Mouse (Mus musculus) forebrain, postnatal 0 days (tissue): ENCODE results near the gene 0610010K14Rik. TPM values are rescaled to one million over a fixed set of nuclear protein-coding genes. Genes with fewer than 3 reads are reported as not detected.

Experiments used
- ATAC-seq: fragments of 200-750 bp; cut with Nextera tagmentation; 2 replicates; pipeline ENCODE4 v1.8.0; 2017; ENCODE audit warnings: mild to moderate bottlenecking, moderate library complexity
- DNase-seq: peaks from one replicate; pipeline ENCODE4 v3.0.0-alpha.2; 2015
- H3K27ac ChIP-seq: fragments of 300-500 bp; sonication (generic); 2 replicates; pipeline ENCODE4 v1.5.1; 2014; ENCODE audit warnings: low read depth, mild to moderate bottlenecking, antibody characterized with exemption, low read length, moderate library complexity, mixed read lengths
- H3K27me3 ChIP-seq: fragments of 300-500 bp; sonication (generic); 2 replicates; pipeline ENCODE4 v1.6.1; 2014; ENCODE audit warnings: mild to moderate bottlenecking, low read length, mixed read lengths; ENCODE audit not compliant: insufficient read depth
- H3K36me3 ChIP-seq: fragments of 300-500 bp; sonication (generic); 2 replicates; pipeline ENCODE4 v1.6.1; 2014; ENCODE audit warnings: mild to moderate bottlenecking, moderate library complexity; ENCODE audit not compliant: insufficient read depth
- H3K4me1 ChIP-seq: fragments of 300-500 bp; sonication (generic); 2 replicates; pipeline ENCODE4 v1.6.1; 2014; ENCODE audit warnings: antibody characterized with exemption; ENCODE audit not compliant: insufficient read depth
- H3K4me2 ChIP-seq: fragments of 300-500 bp; sonication (generic); 2 replicates; pipeline ENCODE4 v1.6.1; 2014; ENCODE audit warnings: low read depth, mild to moderate bottlenecking, moderate library complexity
- H3K4me3 ChIP-seq: fragments of 300-500 bp; sonication (generic); 2 replicates; pipeline ENCODE4 v1.5.1; 2014; ENCODE audit warnings: low read depth, low read length, mixed read lengths
- H3K9ac ChIP-seq: fragments of 300-500 bp; sonication (generic); 2 replicates; pipeline ENCODE4 v1.6.1; 2014; ENCODE audit warnings: mild to moderate bottlenecking
- H3K9me3 ChIP-seq: fragments of 300-500 bp; sonication (generic); 2 replicates; pipeline ENCODE4 v1.6.1; 2016; ENCODE audit warnings: low read length
- CTCF ChIP-seq: sonication (generic); IDR thresholded peaks from 2 replicates; pipeline ENCODE4 v1.5.1; 2016; ENCODE audit warnings: antibody characterized with exemption, control low read depth, low read depth
- WGBS: fragments of 180-500 bp; shearing (Covaris S2); extraction: QIAGEN DNeasy Blood & Tissue Kit; methylation state at CpG from one replicate; pipeline ENCODE4 v1.1.7; 2014; 5-methylcytosine and 5-hydroxymethylcytosine counted together
- polyA plus RNA-seq: library from polyadenylated mRNA; unstranded; fragments of >200 nt; fragmentation: Nextera tagmentation; extraction: Ambion mirVana; gene quantifications from 2 replicates; pipeline ENCODE4 v1.2.1, GENCODE M21; 2015
- total RNA-seq: library from RNA; depleted of rRNA; stranded (reverse); fragments of >200 nt; gene quantifications from 2 replicates; pipeline ENCODE4 v1.2.3, GENCODE M21; 2014

Gene 0610010K14Rik
- total and polyA plus RNA-seq, 2 experiments from 2014 or later = 48.7 to 161 TPM

GRCm38 (mm10) chr11:70250150-70250549, 12.4 kb upstream of the 0610010K14Rik start:
- no peak overlapping the region for H3K4me3 ChIP-seq
- ATAC-seq (no peak), DNase-seq (no peak)
- no peaks in the 10 kb centered on the region for H3K36me3 ChIP-seq
- no peaks in the 10 kb centered on the region for H3K4me1 ChIP-seq
- H3K27me3 ChIP-seq = peaks cover 28% of the 10 kb centered on the region
- H3K9ac ChIP-seq = no peak overlapping the region
- no peak overlapping the region for H3K27ac ChIP-seq
- TF ChIP-seq CTCF = no peak
- H3K4me2 ChIP-seq = no peak overlapping the region
- no peaks in the 10 kb centered on the region for H3K9me3 ChIP-seq
- 77% methylated on average over 11 of the region's 11 CpGs for WGBS

- no peaks in the 10 kb centered on the region for H3K4me1 ChIP-seq
- H3K9ac ChIP-seq = no peak overlapping the region
- no peak overlapping the region for H3K27ac ChIP-seq
- H3K4me2 ChIP-seq = no peak overlapping the region
- TF ChIP-seq CTCF = peak; percentile 81
- WGBS = 57% methylated on average over 9 of the region's 9 CpGs
- peaks cover 2% of the 10 kb centered on the region for H3K27me3 ChIP-seq
- DNase-seq (peak; percentile 69), ATAC-seq (no peak)
- no peaks in the 10 kb centered on the region for H3K36me3 ChIP-seq
- H3K9me3 ChIP-seq = no peaks in the 10 kb centered on the region
- H3K4me3 ChIP-seq = no peak overlapping the region
These were observed 9.6 kb upstream of the 0610010K14Rik start for GRCm38 (mm10) chr11:70247136-70247845.

GRCm38 (mm10) chr11:70242591-70242990, 4.9 kb upstream of the 0610010K14Rik start:
- 71% methylated on average over 11 of the region's 11 CpGs for WGBS
- Histone ChIP-seq H3K4me2 (no peak overlapping the region), H3K27ac (no peak overlapping the region), H3K9ac (no peak overlapping the region), H3K4me3 (no peak overlapping the region), H3K27me3 (no peaks in the 10 kb centered on the region), H3K36me3 (no peaks in the 10 kb centered on the region), H3K9me3 (no peaks in the 10 kb centered on the region), H3K4me1 (peaks cover 12% of the 10 kb centered on the region; the same call in 1 of the 2 replicates)
- no peak for TF ChIP-seq CTCF
- DNase-seq (no peak), ATAC-seq (no peak)

- Histone ChIP-seq H3K36me3 (peaks cover 12% of the 10 kb centered on the region), H3K27ac (peak within 1 kb of the TSS; percentile 96), H3K4me2 (peak within 1 kb of the TSS; percentile 97), H3K4me1 (peaks cover 22% of the 10 kb centered on the region; the same call in 1 of the 2 replicates), H3K9me3 (no peaks in the 10 kb centered on the region), H3K27me3 (no peaks in the 10 kb centered on the region), H3K9ac (peak within 1 kb of the TSS; percentile 92), H3K4me3 (peak within 1 kb of the TSS; percentile 98)
- ATAC-seq (peak; percentile 55), DNase-seq (peak; percentile 95)
- TF ChIP-seq CTCF = no peak
- WGBS = under 1% methylated on average over 34 of the region's 35 CpGs
These were observed 2.0 kb upstream of the 0610010K14Rik start, which contains the start of the genes Gm21988 and Rnasek for GRCm38 (mm10) chr11:70239541-70240279. Gene Gm21988, minus strand, starts transcription at chr11:70239830. Gene Rnasek, minus strand, starts transcription at chr11:70239842.

GRCm38 (mm10) chr11:70238591-70239440, 1.1 kb upstream of the 0610010K14Rik start:
- peak overlapping the region; percentile 97 for H3K4me2 ChIP-seq
- H3K27ac ChIP-seq = peak overlapping the region; percentile 96
- peak overlapping the region; percentile 92 for H3K9ac ChIP-seq
- H3K4me3 ChIP-seq = peak overlapping the region; percentile 98
- no peak for DNase-seq
- H3K27me3 ChIP-seq = no peaks in the 10 kb centered on the region
- H3K36me3 ChIP-seq = peaks cover 18% of the 10 kb centered on the region
- 11% methylated on average over 23 of the region's 23 CpGs for WGBS
- H3K4me1 ChIP-seq = peaks cover 22% of the 10 kb centered on the region; the same call in 1 of the 2 replicates
- no peak for TF ChIP-seq CTCF
- H3K9me3 ChIP-seq = no peaks in the 10 kb centered on the region
- peak; percentile 5; the same call in 1 of the 2 replicates for ATAC-seq

- peak overlapping the region; percentile 92; the same call in 1 of the 2 replicates for H3K9ac ChIP-seq
- no peak for TF ChIP-seq CTCF
- peak overlapping the region; percentile 98 for H3K4me3 ChIP-seq
- peak overlapping the region; percentile 96 for H3K27ac ChIP-seq
- ATAC-seq = no peak
- peaks cover 18% of the 10 kb centered on the region for H3K36me3 ChIP-seq
- no peaks in the 10 kb centered on the region for H3K27me3 ChIP-seq
- no peak for DNase-seq
- peaks cover 22% of the 10 kb centered on the region; the same call in 1 of the 2 replicates for H3K4me1 ChIP-seq
- 22% methylated on average over 7 of the region's 7 CpGs for WGBS
- no peaks in the 10 kb centered on the region for H3K9me3 ChIP-seq
- H3K4me2 ChIP-seq = peak overlapping the region; percentile 97
These were observed 997 bp downstream of the 0610010K14Rik start for GRCm38 (mm10) chr11:70236717-70237116.
